Mouse (Mus musculus) megakaryocyte, embryonic 14.5 days (primary cell): ENCODE measurements at regions not wholly inside any gene's neighbourhood (a gene's known extent, or its start where the extent isn't known, plus 50 kb on each side); places are given as distances from the start of the nearest gene placed in this dataset.
A peak's percentile ranks its signal among the peaks of the same experiment; 100 is the strongest.

Experiments used
- H3K27me3 ChIP-seq: replicated peaks from 2 replicates; pipeline ENCODE3; 2012; ENCODE audit warnings: inconsistent platforms
- H3K36me3 ChIP-seq: replicated peaks from 2 replicates; pipeline ENCODE3; 2012; ENCODE audit warnings: low read length, inconsistent platforms, mixed read lengths
- H3K4me1 ChIP-seq: 2 replicates; pipeline ENCODE4 v1.6.1; 2012; ENCODE audit warnings: inconsistent platforms
- H3K4me3 ChIP-seq: replicated peaks from 2 replicates; pipeline ENCODE3; 2012; ENCODE audit warnings: moderate library complexity, mild to moderate bottlenecking, inconsistent platforms
- H3K9me3 ChIP-seq: 2 replicates; pipeline ENCODE4 v1.6.1; 2012; ENCODE audit warnings: inconsistent platforms
- FLI1 ChIP-seq: IDR thresholded peaks from 2 replicates; pipeline ENCODE4 v1.6.1; 2012; ENCODE audit warnings: low read length, inconsistent platforms, mixed read lengths
- GATA1 ChIP-seq: IDR thresholded peaks from 3 replicates; pipeline ENCODE4 v1.6.1; 2012; ENCODE audit warnings: mixed read lengths, low read length, inconsistent platforms, borderline replicate concordance

- H3K4me3 ChIP-seq: no peak overlapping the region
- TF ChIP-seq GATA1: no peak
- TF ChIP-seq FLI1: no peak
These were observed 1894.0 kb upstream of the Lrrc6 start for GRCm38 (mm10) chr15:68394749-68395148.

GRCm38 (mm10) chr15:68394157-68394556, 1893.4 kb upstream of the Lrrc6 start:
- Histone ChIP-seq H3K27me3 (no peaks in the 10 kb centered on the region), H3K4me3 (no peak overlapping the region), H3K9me3 (no peaks in the 10 kb centered on the region), H3K36me3 (no peaks in the 10 kb centered on the region), H3K4me1 (no peaks in the 10 kb centered on the region)
- no peak for TF ChIP-seq FLI1
- TF ChIP-seq GATA1: no peak

More at GRCm38 (mm10) chr15:68394749-68395148, 1894.0 kb upstream of the Lrrc6 start:
- Histone ChIP-seq H3K27me3 (no peaks in the 10 kb centered on the region), H3K9me3 (no peaks in the 10 kb centered on the region), H3K36me3 (no peaks in the 10 kb centered on the region), H3K4me1 (no peaks in the 10 kb centered on the region)

GRCm38 (mm10) chr15:68391737-68392136, 1891.0 kb upstream of the Lrrc6 start:
- Histone ChIP-seq H3K27me3 (no peaks in the 10 kb centered on the region), H3K36me3 (no peaks in the 10 kb centered on the region), H3K9me3 (no peaks in the 10 kb centered on the region), H3K4me1 (no peaks in the 10 kb centered on the region), H3K4me3 (no peak overlapping the region)
- no peak for TF ChIP-seq FLI1
- no peak for TF ChIP-seq GATA1

GRCm38 (mm10) chr15:68389855-68390254, 1889.1 kb upstream of the Lrrc6 start:
- TF ChIP-seq FLI1 (no peak), GATA1 (no peak)

GRCm38 (mm10) chr15:68387349-68388065, 1886.8 kb upstream of the Lrrc6 start:
- Histone ChIP-seq H3K4me1 (no peaks in the 10 kb centered on the region), H3K36me3 (no peaks in the 10 kb centered on the region), H3K27me3 (no peaks in the 10 kb centered on the region), H3K4me3 (no peak overlapping the region), H3K9me3 (no peaks in the 10 kb centered on the region)
- TF ChIP-seq FLI1: no peak
- no peak for TF ChIP-seq GATA1

More at GRCm38 (mm10) chr15:68389855-68390254, 1889.1 kb upstream of the Lrrc6 start:
- no peaks in the 10 kb centered on the region for H3K9me3 ChIP-seq
- no peaks in the 10 kb centered on the region for H3K27me3 ChIP-seq
- no peaks in the 10 kb centered on the region for H3K36me3 ChIP-seq
- no peak overlapping the region for H3K4me3 ChIP-seq
- no peaks in the 10 kb centered on the region for H3K4me1 ChIP-seq

GRCm38 (mm10) chr15:68384571-68385335, 1884.0 kb upstream of the Lrrc6 start:
- Histone ChIP-seq H3K4me1 (no peaks in the 10 kb centered on the region), H3K27me3 (no peaks in the 10 kb centered on the region), H3K4me3 (no peak overlapping the region), H3K36me3 (no peaks in the 10 kb centered on the region), H3K9me3 (no peaks in the 10 kb centered on the region)
- TF ChIP-seq FLI1 (no peak), GATA1 (no peak)

- no peaks in the 10 kb centered on the region for H3K36me3 ChIP-seq
- TF ChIP-seq FLI1 (no peak), GATA1 (no peak)
- H3K9me3 ChIP-seq: no peaks in the 10 kb centered on the region
- H3K4me1 ChIP-seq: no peaks in the 10 kb centered on the region
- H3K27me3 ChIP-seq: peaks cover 3% of the 10 kb centered on the region
- no peak overlapping the region for H3K4me3 ChIP-seq
These were observed 1874.5 kb upstream of the Lrrc6 start for GRCm38 (mm10) chr15:68375166-68375565.

GRCm38 (mm10) chr15:68366816-68367215, 1866.1 kb upstream of the Lrrc6 start:
- H3K9me3 ChIP-seq: no peaks in the 10 kb centered on the region
- TF ChIP-seq GATA1 (no peak), FLI1 (no peak)
- H3K4me1 ChIP-seq: peaks cover 9% of the 10 kb centered on the region

GRCm38 (mm10) chr15:68363058-68363735, 1862.5 kb upstream of the Lrrc6 start:
- Histone ChIP-seq H3K36me3 (no peaks in the 10 kb centered on the region), H3K27me3 (peaks cover 2% of the 10 kb centered on the region), H3K4me1 (peaks cover 31% of the 10 kb centered on the region), H3K9me3 (no peaks in the 10 kb centered on the region), H3K4me3 (peak overlapping the region; percentile 94)
- no peak for TF ChIP-seq GATA1
- peak; percentile 70 for TF ChIP-seq FLI1

More at GRCm38 (mm10) chr15:68366816-68367215, 1866.1 kb upstream of the Lrrc6 start:
- Histone ChIP-seq H3K27me3 (peaks cover 2% of the 10 kb centered on the region), H3K4me3 (no peak overlapping the region), H3K36me3 (no peaks in the 10 kb centered on the region)
